Mouse (Mus musculus) CH12.LX (cell line): ENCODE data around the gene Gm49383. TPM values are rescaled to one million over a fixed set of nuclear protein-coding genes. Genes with fewer than 3 reads are reported as not detected.
A peak's percentile ranks its signal among the peaks of the same experiment; 100 is the strongest.

ENCODE experiments used
- DNase-seq: peaks from one replicate; pipeline ENCODE4 v3.0.0-alpha.2; 2013; ENCODE audit errors: extremely low read depth
- H3K27ac ChIP-seq: 2 replicates; pipeline ENCODE4 v1.5.1; 2012; ENCODE audit warnings: low read depth, mild to moderate bottlenecking, control low read depth, moderate library complexity; ENCODE audit not compliant: insufficient read depth
- H3K27me3 ChIP-seq: replicated peaks from 2 replicates; pipeline ENCODE3; 2012; ENCODE audit warnings: inconsistent platforms
- H3K36me3 ChIP-seq, 2 experiments: replicated peaks in 1 of 2; 2 replicates each; pipeline versions ENCODE3 to v1.6.1; 2012; ENCODE audit warnings: inconsistent platforms in 1 of 2, low read length in 1 of 2, mild to moderate bottlenecking in 1 of 2, mixed read lengths in 1 of 2, moderate library complexity in 1 of 2; ENCODE audit not compliant: control insufficient read depth in 1 of 2, insufficient read depth in 1 of 2
- H3K4me1 ChIP-seq, 2 experiments: 2 replicates each; pipeline ENCODE4 v1.6.1; 2012; ENCODE audit warnings: inconsistent platforms in 1 of 2, moderate library complexity in 1 of 2; ENCODE audit not compliant: insufficient read depth in 2 of 2, control insufficient read depth in 1 of 2
- H3K4me2 ChIP-seq: 2 replicates; pipeline ENCODE4 v1.6.1; 2012; ENCODE audit warnings: low read depth, mild to moderate bottlenecking, control low read depth; ENCODE audit not compliant: poor library complexity, insufficient read depth, severe bottlenecking
- H3K4me3 ChIP-seq, 3 experiments: fragments of 150-350 bp in 1 of 3; sonication (generic) in 1 of 3; replicated peaks in 1 of 3; 2 replicates each; pipeline versions ENCODE3 to v1.5.1; 2011 to 2012; ENCODE audit warnings: low read depth in 2 of 3, low read length in 2 of 3, mild to moderate bottlenecking in 2 of 3, moderate library complexity in 2 of 3, control low read depth in 1 of 3, improper control_type of control experiment in 1 of 3, inconsistent platforms in 1 of 3, mixed read lengths in 1 of 3; ENCODE audit not compliant: poor library complexity in 1 of 3
- H3K79me2 ChIP-seq: replicated peaks from 2 replicates; pipeline ENCODE4 v1.6.1; 2012; ENCODE audit warnings: mild to moderate bottlenecking, moderate library complexity; ENCODE audit not compliant: control insufficient read depth, poor library complexity, insufficient read depth, severe bottlenecking; ENCODE audit errors: extremely low read depth
- H3K9ac ChIP-seq: 2 replicates; pipeline ENCODE4 v1.6.1; 2012; ENCODE audit warnings: low read depth, mild to moderate bottlenecking, control low read depth, moderate library complexity; ENCODE audit not compliant: insufficient read depth
- H3K9me3 ChIP-seq: replicated peaks from 2 replicates; pipeline ENCODE3; 2012; ENCODE audit warnings: low read length, inconsistent platforms, mixed read lengths
- CHD1 ChIP-seq: IDR thresholded peaks from 2 replicates; pipeline ENCODE4 v1.6.1; 2012; ENCODE audit warnings: low read depth, low read length, improper control_type of control experiment, inconsistent platforms
- E2F4 ChIP-seq: IDR thresholded peaks from 2 replicates; pipeline ENCODE4 v1.6.1; 2011; ENCODE audit warnings: low read depth, low read length, improper control_type of control experiment; ENCODE audit not compliant: insufficient replicate concordance
- EP300 ChIP-seq: IDR thresholded peaks from 2 replicates; pipeline ENCODE4 v1.6.1; 2011; ENCODE audit warnings: low read length, improper control_type of control experiment
- ETS1 ChIP-seq: conservative IDR thresholded peaks from 2 replicates; pipeline ENCODE4 v1.6.1; 2012; ENCODE audit warnings: low read depth, mild to moderate bottlenecking, inconsistent platforms, low read length, improper control_type of control experiment, moderate library complexity
- GABPA ChIP-seq: IDR thresholded peaks from 2 replicates; pipeline ENCODE4 v1.6.1; 2012; ENCODE audit warnings: low read depth, low read length, improper control_type of control experiment, inconsistent platforms; ENCODE audit not compliant: insufficient replicate concordance
- HCFC1 ChIP-seq: IDR thresholded peaks from 2 replicates; pipeline ENCODE4 v1.6.1; 2012; ENCODE audit warnings: low read depth, mild to moderate bottlenecking, inconsistent platforms, low read length, improper control_type of control experiment
- JUND ChIP-seq: conservative IDR thresholded peaks from 2 replicates; pipeline ENCODE4 v1.6.1; 2011; ENCODE audit warnings: low read depth, low read length, improper control_type of control experiment
- MAX ChIP-seq: IDR thresholded peaks from 2 replicates; pipeline ENCODE4 v1.6.1; 2011; ENCODE audit warnings: low read length, improper control_type of control experiment
- MYC ChIP-seq: IDR thresholded peaks from 2 replicates; pipeline ENCODE4 v1.6.1; 2011; ENCODE audit warnings: low read depth, mild to moderate bottlenecking, improper control_type of control experiment, low read length
- PAX5 ChIP-seq: IDR thresholded peaks from 2 replicates; pipeline ENCODE4 v1.6.1; 2012; ENCODE audit warnings: low read length, inconsistent platforms, mixed read lengths
- RCOR1 ChIP-seq: conservative IDR thresholded peaks from 2 replicates; pipeline ENCODE4 v1.6.1; 2012; ENCODE audit warnings: low read depth, mild to moderate bottlenecking, inconsistent platforms, low read length, improper control_type of control experiment
- SIN3A ChIP-seq: IDR thresholded peaks from 2 replicates; pipeline ENCODE4 v1.6.1; 2012; ENCODE audit warnings: low read length, improper control_type of control experiment, inconsistent platforms
- TCF12 ChIP-seq: IDR thresholded peaks from 2 replicates; pipeline ENCODE4 v1.6.1; 2014; ENCODE audit warnings: low read depth, mild to moderate bottlenecking, inconsistent platforms, low read length, improper control_type of control experiment
- USF2 ChIP-seq: conservative IDR thresholded peaks from 2 replicates; pipeline ENCODE4 v1.6.1; 2011; ENCODE audit warnings: low read depth, low read length, improper control_type of control experiment
- ZKSCAN1 ChIP-seq: IDR thresholded peaks from 2 replicates; pipeline ENCODE4 v1.6.1; 2012; ENCODE audit warnings: low read depth, inconsistent platforms, low read length, improper control_type of control experiment, borderline replicate concordance
- ZMIZ1 ChIP-seq: IDR thresholded peaks from 2 replicates; pipeline ENCODE4 v1.6.1; 2012; ENCODE audit warnings: low read depth, mild to moderate bottlenecking, inconsistent platforms, low read length, improper control_type of control experiment
- dilution Hi-C: fragments of 300-500 bp; cut with MboI; formaldehyde crosslinking; loops from 2 replicates; pipeline ENCODE4 v1.14.3; 2020; ENCODE audit warnings: low sequenced_read_pairs; ENCODE audit not compliant: extremely low pct_unique_long_range_greater_than_20kb, extremely low pct_ligation_motif_present
- in situ Hi-C: fragments of 300-500 bp; cut with MboI; formaldehyde crosslinking; loops from 3 replicates; pipeline ENCODE4 v1.14.3; 2019; ENCODE audit warnings: low sequenced_read_pairs, low pct_ligation_motif_present, low pct_unique_long_range_greater_than_20kb, mixed read lengths
- polyA plus RNA-seq: library from polyadenylated mRNA; unstranded; fragments of >175 nt; gene quantifications from 2 replicates; pipeline ENCODE4 v1.2.1, GENCODE M21; 2012; ENCODE audit warnings: low read depth; ENCODE audit not compliant: insufficient read length
- total RNA-seq, 2 experiments: library from RNA; depleted of rRNA; stranded (reverse); fragments of 300-350 nt in 1 of 2; fragments of >200 nt in 1 of 2; gene quantifications; 2 replicates each; pipeline ENCODE4 v1.2.3; 2012 to 2014

Gm49383 gene
- total and polyA plus RNA-seq, 3 experiments: 19.1 to 52.1 (median 21.3) TPM

- Histone ChIP-seq H3K79me2 (no peaks in the 10 kb centered on the region), H3K4me2 (peak overlapping the region; percentile 84), H3K9ac (peak overlapping the region; percentile 51), H3K4me3 (peak overlapping the region; percentile 72 to 96 (median 80)), H3K9me3 (no peaks in the 10 kb centered on the region), H3K36me3 (no peaks in the 10 kb centered on the region), H3K27me3 (no peaks in the 10 kb centered on the region), H3K4me1 (peaks cover 0 to 13% of the 10 kb centered on the region in 2 experiments; a peak in 2 of 4 replicates), H3K27ac (no peak overlapping the region)
- in situ Hi-C loops (no loop called here), dilution Hi-C loops (no loop called here)
- DNase-seq: no peak
- TF ChIP-seq SIN3A (no peak; the same call in 1 of the 2 replicates), RCOR1 (no peak), PAX5 (no peak), CHD1 (no peak), ETS1 (no peak), TCF12 (no peak), ZKSCAN1 (no peak), JUND (no peak), HCFC1 (no peak), GABPA (no peak), USF2 (no peak), MAX (no peak), MYC (no peak), EP300 (no peak)
Observed at GRCm38 (mm10) chr12:69241405-69241770, 44.5 kb upstream of the Gm49383 start.

DNA sequence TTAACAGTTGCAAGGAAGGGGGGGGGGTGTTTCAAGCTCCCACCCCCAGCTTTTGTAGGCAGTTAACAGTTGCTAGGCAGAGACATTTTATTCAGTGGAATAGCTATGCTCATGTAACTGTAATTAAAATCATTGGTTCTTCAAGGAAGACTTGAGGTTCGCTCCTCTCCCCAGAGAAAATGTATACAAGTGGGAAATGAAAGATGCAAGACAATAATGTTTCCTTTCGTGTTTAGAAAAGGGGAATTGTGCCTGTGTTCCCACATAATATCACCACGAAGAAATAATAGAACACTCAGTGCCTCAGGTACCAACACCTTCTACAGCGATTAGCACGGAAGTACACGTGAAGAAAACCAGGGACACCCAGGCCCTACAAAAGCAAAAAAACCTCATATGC, 44.0 kb upstream of the Gm49383 start, which contains the start of gene Klhdc1:
TSS of gene Klhdc1 (plus strand) at position 301 of the 400 bp plus-strand sequence.
- Histone ChIP-seq H3K27me3 (no peaks in the 10 kb centered on the region), H3K9ac (peak within 1 kb of the TSS; percentile 51), H3K9me3 (no peaks in the 10 kb centered on the region), H3K27ac (peak within 1 kb of the TSS; percentile 35), H3K4me1 (peaks cover 0 to 13% of the 10 kb centered on the region in 2 experiments; a peak in 2 of 4 replicates), H3K79me2 (no peaks in the 10 kb centered on the region), H3K36me3 (no peaks in the 10 kb centered on the region), H3K4me3 (peak within 1 kb of the TSS; percentile 72 to 96 (median 80)), H3K4me2 (peak within 1 kb of the TSS; percentile 84)
- DNase-seq: no peak
- TF ChIP-seq ZMIZ1 (0 out of 2 replicates have a peak, but pooled peaks have one; percentile 30), CHD1 (0 out of 2 replicates have a peak, but pooled peaks have one; percentile 36), E2F4 (no peak)
- in situ Hi-C loops (no loop called here), dilution Hi-C loops (no loop called here)
